Mouse (Mus musculus): Measurements from ENCODE around the gene Trp63.
"Not testable (repeated sequence)": the region's sequence is repeated elsewhere in the genome, so short reads cannot be mapped to it uniquely, and the experiment has no call there.

The Trp63 gene

GRCm38 (mm10) chr16:25683531-25684248 lies at the start of gene Trp63:
Trp63 (plus strand) TSS chr16:25683763.
- no peak for DNase-seq (ENCODE audit: low read depth)

DNA sequence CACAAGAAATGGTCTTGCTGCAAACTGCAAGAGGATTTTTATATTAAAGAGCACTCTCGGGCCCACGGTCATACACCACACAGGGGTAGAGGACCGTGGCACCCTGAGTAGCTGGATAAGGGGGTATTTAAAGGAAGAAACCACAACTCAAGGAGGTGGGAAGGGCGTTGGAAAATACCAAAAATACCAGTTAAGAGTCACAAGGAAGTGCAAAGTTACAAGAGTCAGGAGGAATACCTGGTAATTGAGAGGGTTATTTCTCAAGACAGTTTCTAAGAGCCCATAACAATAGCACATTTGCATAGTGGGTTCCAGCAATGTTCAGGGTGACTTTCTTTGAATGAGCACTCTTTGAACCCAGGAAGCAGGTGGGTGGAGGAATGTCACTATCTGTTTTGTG lies 38.8 kb upstream of the Trp63 start:
- DNase-seq (ENCODE audit: low read depth): not testable (repeated sequence)

DNA sequence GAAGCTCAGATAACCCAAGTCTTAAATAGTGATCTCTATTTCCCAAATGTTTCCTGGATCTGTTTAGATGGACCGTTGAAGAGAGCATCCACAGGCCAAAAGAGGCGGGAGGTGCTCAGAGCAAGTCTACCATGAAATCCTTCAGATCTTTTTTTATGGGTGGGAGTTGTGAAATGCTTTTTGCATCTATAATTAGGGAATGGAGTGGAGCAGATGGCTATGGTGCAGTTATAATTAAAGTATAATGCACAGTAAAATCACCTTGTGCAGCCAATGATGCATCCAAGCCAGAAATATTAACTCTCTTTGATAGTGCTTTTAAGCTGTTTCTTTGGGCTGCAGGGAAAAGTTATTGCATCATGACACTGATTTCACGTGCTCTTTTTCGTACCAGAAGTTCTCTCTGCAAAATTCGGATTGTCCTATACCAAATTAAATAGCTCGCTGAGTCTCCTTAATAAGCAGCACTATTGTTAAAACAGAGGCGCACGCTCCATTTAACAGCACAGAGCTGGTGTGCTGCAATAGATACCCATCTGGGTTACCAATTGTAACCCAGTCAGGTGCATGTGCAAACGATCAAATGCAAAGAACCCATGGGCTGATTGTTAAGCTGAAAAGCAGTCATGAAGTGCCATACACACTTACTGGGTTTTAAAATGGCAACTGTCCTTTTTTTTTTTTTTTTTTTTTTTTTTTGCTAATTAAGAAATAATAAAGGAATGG lies 22.9 kb upstream of the Trp63 start:
- no peak for DNase-seq (ENCODE audit: low read depth)

- DNase-seq (ENCODE audit: low read depth): no peak
These were observed 20.4 kb upstream of the Trp63 start for GRCm38 (mm10) chr16:25663116-25663515.

DNA sequence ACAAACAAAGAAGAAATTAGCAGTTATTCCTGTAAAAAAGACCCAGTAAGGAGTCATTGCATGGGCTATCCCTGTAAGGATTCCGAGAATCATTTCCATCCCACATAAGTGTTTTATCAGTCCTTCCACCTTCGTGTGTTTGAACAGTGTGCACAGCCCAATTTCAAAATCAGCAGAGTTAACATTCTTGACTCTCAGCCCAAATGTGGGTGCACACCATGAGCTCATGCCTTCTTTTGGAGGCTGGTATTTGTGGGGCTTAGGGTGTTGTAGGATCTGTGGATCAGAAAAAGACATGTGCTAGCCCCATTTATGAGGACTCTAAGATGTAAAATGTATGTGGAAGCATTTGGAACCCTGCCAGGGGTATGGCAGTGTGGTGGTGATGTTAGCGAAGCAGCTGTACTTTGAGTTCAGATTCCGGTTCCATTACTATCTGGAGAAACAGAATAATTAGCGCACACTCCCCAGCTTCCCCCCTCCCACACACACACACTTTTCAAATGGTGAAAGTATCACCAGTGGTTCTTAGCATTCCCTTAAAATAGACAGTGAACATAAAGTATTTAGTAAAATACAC lies 9.6 kb upstream of the Trp63 start:
- DNase-seq (ENCODE audit: low read depth): no peak

- no peak for DNase-seq (ENCODE audit: low read depth)
These were observed 3.2 kb upstream of the Trp63 start for GRCm38 (mm10) chr16:25680369-25680768.

DNA sequence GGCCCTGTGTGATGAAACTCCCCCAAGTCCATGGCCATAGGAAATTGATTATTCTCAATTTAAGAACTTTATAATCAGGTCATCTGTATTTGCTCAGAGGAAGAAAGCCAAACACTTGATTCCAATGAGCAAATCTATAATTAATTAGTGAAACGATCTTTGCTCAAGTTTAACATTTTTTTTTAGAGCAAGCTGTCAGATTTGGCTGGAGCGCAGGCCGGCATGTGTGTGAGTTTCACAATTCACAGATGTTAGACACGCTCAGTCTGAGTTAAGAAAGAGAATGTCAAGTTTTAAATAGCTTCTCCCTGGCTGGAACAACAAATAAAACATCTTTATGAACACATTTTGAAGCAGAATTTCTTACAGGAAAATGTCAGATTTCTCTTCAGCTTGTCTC lies 1.0 kb upstream of the Trp63 start:
- no peak for DNase-seq (ENCODE audit: low read depth)

DNA sequence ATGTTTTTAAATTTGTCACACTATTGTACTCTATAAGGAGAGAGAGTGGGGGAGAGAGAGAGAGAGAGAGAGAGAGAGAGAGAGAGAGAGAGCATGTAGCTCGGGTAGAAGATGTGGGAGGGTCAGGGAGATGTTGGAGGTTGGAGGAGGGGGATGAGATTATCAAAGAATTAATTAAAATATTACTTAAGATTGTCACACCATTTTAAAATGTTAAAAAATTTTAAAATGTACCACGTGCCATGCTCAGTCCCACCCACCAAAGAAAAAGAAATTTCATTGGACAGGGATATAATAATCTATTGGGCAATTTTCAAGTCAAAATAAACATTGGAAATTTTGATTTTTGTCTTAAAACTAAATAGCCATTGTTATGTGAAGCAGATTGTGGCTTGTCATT lies 1.0 kb downstream of the Trp63 start:
- DNase-seq (ENCODE audit: low read depth): no peak

- no peak for DNase-seq (ENCODE audit: low read depth)
These were observed 7.0 kb downstream of the Trp63 start for GRCm38 (mm10) chr16:25690612-25691011.

- no peak for DNase-seq (ENCODE audit: low read depth)
These were observed 17.7 kb downstream of the Trp63 start for GRCm38 (mm10) chr16:25701252-25701651.

DNA sequence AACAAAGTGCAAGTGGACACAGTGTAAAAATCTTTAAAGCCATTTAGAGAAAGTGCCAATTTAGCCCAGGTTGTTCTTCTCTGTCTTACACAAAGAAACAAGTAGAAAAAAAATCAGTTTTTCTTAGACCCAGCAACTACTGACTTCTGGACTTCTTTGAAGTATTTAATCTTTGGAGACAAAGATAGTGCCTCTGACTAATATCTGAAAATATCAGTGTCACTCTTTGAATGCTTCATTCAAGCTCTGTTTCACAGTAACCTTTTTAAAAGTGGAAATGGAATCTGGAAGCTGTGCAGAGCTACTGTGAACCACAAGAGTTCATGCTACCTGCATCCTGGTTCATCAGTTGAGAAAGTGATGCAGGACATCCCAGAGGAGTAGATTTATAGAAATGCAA lies 22.7 kb downstream of the Trp63 start:
- no peak for DNase-seq (ENCODE audit: low read depth)

- no peak for DNase-seq (ENCODE audit: low read depth)
These were observed 32.2 kb downstream of the Trp63 start for GRCm38 (mm10) chr16:25715790-25716189.

DNA sequence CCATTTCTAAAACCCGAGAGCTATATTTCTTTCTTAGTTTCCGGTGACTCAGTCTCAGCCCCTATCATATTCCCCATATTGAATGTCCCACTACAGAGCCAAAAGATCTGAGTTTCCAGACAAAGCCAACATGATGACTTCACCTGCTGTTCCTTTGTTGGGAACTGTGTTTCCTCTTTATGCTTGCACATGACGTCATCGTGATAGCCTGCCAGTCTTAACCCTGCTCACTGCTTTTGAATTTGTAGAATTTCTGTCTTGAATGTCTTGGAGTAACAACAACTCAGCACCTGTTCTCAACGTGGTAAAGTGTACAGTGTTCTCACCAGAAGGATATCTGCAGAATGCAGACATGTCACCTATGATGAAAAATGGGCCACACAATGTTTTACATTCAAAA lies 39.6 kb downstream of the Trp63 start:
- DNase-seq (ENCODE audit: low read depth): no peak

DNA sequence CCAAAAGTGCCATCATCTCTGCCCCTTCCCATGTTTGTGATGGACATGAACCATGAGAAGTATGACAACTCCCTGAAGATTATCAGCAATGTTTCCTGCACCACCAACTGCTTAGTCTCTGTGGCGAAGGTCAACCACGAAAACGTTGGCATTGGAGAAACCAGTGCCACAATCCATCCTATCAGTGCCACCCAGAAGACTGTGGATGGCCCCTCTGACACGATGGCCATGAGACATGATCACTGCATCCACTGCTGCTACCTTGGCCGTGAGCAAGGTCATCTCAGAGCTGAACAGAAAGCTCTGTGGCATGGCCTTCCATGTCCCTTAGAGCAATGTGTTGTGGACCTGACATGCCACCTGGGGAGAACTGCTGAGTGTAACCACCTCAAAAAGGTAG lies 43.4 kb downstream of the Trp63 start:
- DNase-seq (ENCODE audit: low read depth): no peak

DNA sequence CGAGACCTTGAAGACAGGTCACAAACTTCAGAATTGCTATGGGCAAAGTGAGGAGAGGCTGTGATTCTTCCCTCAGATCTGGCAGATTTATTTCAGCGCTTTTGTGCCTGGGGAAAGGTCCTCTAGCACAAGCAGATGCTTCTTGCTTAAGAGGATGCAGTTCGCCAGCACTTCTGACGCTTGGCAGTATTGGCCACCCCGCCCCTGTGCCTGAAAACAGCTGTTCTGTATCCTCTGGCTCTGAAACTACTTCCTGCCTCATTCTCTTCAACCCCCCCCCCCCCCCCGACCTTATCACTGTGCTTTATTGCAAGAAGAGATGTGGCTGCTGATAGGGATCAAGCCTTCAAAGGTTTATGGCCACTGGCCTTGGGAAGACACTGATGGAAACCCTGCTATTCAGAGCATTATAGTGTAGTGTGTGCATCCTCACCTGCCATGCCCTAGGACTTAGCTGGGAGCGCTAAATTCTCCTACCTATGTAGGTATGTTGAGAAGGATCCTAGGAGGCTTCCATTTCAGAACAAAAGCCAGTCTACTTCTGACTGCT lies 44.5 kb downstream of the Trp63 start:
- no peak for DNase-seq (ENCODE audit: low read depth)

DNA sequence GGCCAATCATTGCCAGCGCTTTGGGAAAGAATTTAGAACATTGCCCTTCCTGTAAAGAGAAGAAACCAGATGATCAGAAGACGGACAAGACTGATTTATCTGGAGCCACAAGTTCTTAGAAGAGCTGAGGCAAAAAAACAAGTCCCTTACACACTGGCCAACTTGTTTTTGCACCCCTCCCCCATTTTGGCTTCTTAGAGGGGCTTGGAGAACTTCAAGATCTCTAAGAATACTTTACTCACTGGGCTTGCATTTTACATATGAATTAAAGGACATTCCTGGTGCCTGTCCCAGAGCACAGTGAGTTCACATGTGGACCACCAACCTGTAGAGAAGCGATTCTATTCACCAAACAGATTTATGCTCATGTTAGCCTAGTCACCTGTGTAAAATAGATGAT lies 53.3 kb downstream of the Trp63 start:
- DNase-seq (ENCODE audit: low read depth): no peak

GRCm38 (mm10) chr16:25737623-25738050 lies 54.1 kb downstream of the Trp63 start:
- DNase-seq (ENCODE audit: low read depth): no peak

DNA sequence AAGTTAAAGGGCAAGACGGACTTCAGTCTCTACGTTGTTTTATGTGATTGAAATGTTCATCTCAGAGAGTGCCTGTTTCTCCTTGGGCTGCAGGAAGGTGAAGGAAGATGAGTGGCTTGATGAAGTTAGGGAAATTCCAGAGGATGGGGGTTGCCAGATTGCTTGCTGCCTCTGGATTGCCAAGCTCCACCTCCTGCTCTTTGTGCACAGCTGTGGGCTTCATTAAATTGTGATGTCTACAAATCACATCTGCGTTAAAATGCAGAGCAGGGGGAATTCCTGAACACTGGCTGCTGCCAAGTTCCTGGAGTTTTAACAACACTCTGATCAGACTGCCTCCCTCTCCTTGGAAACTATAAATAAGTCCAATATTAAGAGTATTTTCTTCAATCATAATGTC lies 63.2 kb downstream of the Trp63 start:
- no peak for DNase-seq (ENCODE audit: low read depth)

- no peak for DNase-seq (ENCODE audit: low read depth)
These were observed 68.3 kb downstream of the Trp63 start for GRCm38 (mm10) chr16:25751866-25752265.

DNA sequence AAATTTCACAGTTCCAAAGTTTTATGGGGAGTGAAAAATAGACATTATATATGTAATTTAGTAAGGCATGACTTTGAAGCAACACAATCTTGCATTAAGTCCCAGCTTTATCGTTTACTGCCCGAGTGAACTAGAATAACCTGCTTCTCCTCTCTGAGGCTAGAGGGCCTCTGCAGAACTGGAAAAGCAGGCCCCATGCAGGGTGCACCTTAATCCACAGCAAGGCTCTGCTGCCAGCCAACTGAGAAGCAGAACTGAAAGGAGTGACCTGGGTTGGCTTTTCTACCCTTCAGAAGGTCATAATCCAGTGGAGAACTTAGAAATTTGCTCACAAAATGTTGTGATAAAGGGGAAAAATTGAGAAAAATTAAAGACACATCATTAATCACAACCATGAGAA lies 74.5 kb downstream of the Trp63 start:
- no peak for DNase-seq (ENCODE audit: low read depth)

DNA sequence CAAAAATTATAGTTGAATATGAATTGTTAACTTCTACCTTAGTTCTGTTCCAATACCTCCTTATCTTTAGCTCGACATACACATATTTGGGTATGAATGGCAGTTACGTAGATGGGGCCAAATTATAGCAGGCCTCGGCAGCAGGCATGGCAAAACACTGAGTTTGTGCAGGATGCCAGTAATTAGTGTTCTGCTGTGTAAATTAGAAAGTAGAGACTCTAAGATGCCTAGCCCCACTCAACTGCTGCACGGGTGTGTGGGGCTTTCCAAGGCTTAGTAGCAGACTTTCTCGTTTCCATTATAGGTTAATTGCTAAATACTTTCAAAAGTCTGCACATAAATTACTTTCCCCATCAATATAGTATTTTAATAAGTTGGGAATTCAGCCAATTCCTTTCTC lies 82.0 kb downstream of the Trp63 start:
- no peak for DNase-seq (ENCODE audit: low read depth)

GRCm38 (mm10) chr16:25774611-25775010 lies 91.0 kb downstream of the Trp63 start:
- no peak for DNase-seq (ENCODE audit: low read depth)

DNA sequence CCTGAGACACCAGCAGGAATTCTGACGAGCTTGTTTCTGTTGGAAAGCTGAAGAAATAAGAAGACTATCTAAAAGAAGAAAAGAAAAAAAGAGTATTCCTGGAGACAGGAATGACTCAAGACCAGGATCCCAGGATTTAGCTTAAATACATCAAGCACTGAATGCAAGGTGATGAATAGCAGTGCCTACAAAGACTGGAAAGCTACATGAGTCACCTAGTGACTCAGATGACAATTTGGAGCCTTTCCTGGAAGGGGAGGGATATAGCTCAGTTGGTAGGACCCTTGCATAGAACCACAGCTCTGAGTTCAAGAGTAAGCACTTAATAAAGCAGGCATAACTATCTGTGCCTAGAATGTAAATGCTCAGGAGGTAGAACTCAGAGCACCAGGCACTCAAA lies 93.9 kb downstream of the Trp63 start:
- DNase-seq (ENCODE audit: low read depth): no peak

All from c-Kit-positive CD71-positive TER-119-negative erythroid progenitor cells, embryonic 14.5 days (primary cell).